Mouse (Mus musculus): ENCODE data around the gene Eaf2. TPM values are rescaled to one million over a fixed set of nuclear protein-coding genes. Genes with fewer than 3 reads are reported as not detected.
A peak's percentile ranks its signal among the peaks of the same experiment; 100 is the strongest.

Eaf2 gene
- polyA plus RNA-seq (2016; fragmentation: Nextera tagmentation; extraction: Ambion mirVana) = 1.7 and 1.8 TPM in 2 replicates

GRCm38 (mm10) chr16:36874583-36875275, at the start of gene Eaf2, which contains the start of gene Golgb1:
TSS of gene Eaf2 (minus strand) at chr16:36875003.
TSS of gene Golgb1 (plus strand) at chr16:36875140.
- Histone ChIP-seq H3K27me3 (no peaks in the 10 kb centered on the region), H3K9ac (peak within 1 kb of the TSS; percentile 91), H3K36me3 (peaks cover 15% of the 10 kb centered on the region), H3K4me2 (replicated peaks) (peak within 1 kb of the TSS; percentile 65), H3K9me3 (no peaks in the 10 kb centered on the region), H3K4me1 (peaks cover 10% of the 10 kb centered on the region), H3K4me3 (peak within 1 kb of the TSS; percentile 99), H3K27ac (peak within 1 kb of the TSS; percentile 83)
- under 1% methylated on average over 43 of the region's 43 CpGs for WGBS
- ATAC-seq (ENCODE audit: insufficient number of reproducible peaks, insufficient read depth, low FRiP score, low TSS enrichment) = peak; percentile 100

DNA sequence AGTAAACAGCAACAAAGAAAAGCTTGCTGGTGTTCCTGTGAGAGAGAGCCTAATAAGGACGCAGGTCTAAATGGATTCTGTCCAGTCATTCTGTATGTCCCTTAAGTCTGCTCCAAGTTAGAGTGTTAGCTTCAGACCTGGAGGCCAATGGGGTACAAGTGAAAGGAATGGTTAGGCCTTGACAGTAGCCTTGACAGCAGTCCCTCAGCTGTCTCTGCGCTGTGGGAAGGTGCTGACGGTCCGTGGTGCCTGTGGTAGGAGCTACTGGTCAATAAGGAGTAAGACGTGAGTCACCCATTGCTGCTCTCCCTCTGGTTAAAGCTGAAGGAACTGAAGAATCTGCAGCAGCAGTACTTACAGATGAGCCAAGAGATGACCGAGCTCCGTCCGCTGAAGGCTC, 49.5 kb upstream of the Eaf2 start:
- Histone ChIP-seq H3K9me3 (no peaks in the 10 kb centered on the region), H3K4me2 (replicated peaks) (no peak overlapping the region), H3K27me3 (no peaks in the 10 kb centered on the region), H3K27ac (no peak overlapping the region), H3K9ac (no peak overlapping the region), H3K36me3 (peaks cover 59% of the 10 kb centered on the region), H3K4me1 (no peaks in the 10 kb centered on the region), H3K4me3 (no peak overlapping the region)
- ATAC-seq (ENCODE audit: insufficient number of reproducible peaks, insufficient read depth, low FRiP score, low TSS enrichment) = no peak
- WGBS = 91% methylated on average over 8 of the region's 8 CpGs

GRCm38 (mm10) chr16:36921980-36922379, 47.2 kb upstream of the Eaf2 start:
- Histone ChIP-seq H3K4me1 (no peaks in the 10 kb centered on the region), H3K4me3 (no peak overlapping the region), H3K4me2 (replicated peaks) (no peak overlapping the region), H3K9ac (no peak overlapping the region), H3K36me3 (peaks cover 61% of the 10 kb centered on the region), H3K9me3 (no peaks in the 10 kb centered on the region), H3K27ac (no peak overlapping the region), H3K27me3 (no peaks in the 10 kb centered on the region)
- ATAC-seq (ENCODE audit: insufficient number of reproducible peaks, insufficient read depth, low FRiP score, low TSS enrichment) = no peak
- WGBS = 78% methylated on average over 6 of the region's 6 CpGs

- 88% methylated on average over 8 of the region's 8 CpGs for WGBS
- no peak overlapping the region for H3K4me3 ChIP-seq
- no peak overlapping the region for H3K4me2 ChIP-seq (replicated peaks)
- no peak overlapping the region for H3K27ac ChIP-seq
- H3K27me3 ChIP-seq = no peaks in the 10 kb centered on the region
- H3K4me1 ChIP-seq = no peaks in the 10 kb centered on the region
- peaks cover 60% of the 10 kb centered on the region for H3K36me3 ChIP-seq
- ATAC-seq (ENCODE audit: insufficient number of reproducible peaks, insufficient read depth, low FRiP score, low TSS enrichment) = no peak
- no peak overlapping the region for H3K9ac ChIP-seq
- no peaks in the 10 kb centered on the region for H3K9me3 ChIP-seq
These were observed 46.3 kb upstream of the Eaf2 start for GRCm38 (mm10) chr16:36921067-36921613.

GRCm38 (mm10) chr16:36920410-36920809, 45.6 kb upstream of the Eaf2 start:
- no peaks in the 10 kb centered on the region for H3K27me3 ChIP-seq
- peaks cover 60% of the 10 kb centered on the region for H3K36me3 ChIP-seq
- no peaks in the 10 kb centered on the region for H3K4me1 ChIP-seq
- no peak overlapping the region for H3K27ac ChIP-seq
- no peak for ATAC-seq (ENCODE audit: insufficient number of reproducible peaks, insufficient read depth, low FRiP score, low TSS enrichment)
- no peak overlapping the region for H3K9ac ChIP-seq
- H3K4me2 ChIP-seq (replicated peaks) = no peak overlapping the region
- H3K4me3 ChIP-seq = no peak overlapping the region
- 92% methylated on average over 3 of the region's 3 CpGs for WGBS
- no peaks in the 10 kb centered on the region for H3K9me3 ChIP-seq

DNA sequence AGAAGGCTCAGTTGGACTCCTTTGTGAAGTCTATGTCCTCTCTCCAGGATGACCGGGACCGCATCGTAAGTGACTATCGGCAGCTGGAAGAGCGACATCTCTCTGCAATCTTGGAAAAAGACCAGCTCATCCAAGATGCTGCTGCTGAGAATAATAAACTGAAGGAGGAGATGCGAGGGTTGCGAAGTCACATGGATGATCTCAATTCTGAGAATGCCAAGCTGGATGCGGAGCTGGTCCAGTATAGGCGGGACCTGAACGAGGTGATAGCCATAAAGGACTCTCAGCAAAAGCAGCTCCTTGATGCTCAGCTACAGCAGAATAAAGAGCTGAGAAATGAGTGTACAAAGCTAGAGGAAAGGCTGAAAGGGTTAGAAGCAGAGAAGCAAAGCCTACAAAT, 43.7 kb upstream of the Eaf2 start:
- no peaks in the 10 kb centered on the region for H3K9me3 ChIP-seq
- no peak overlapping the region for H3K27ac ChIP-seq
- H3K4me3 ChIP-seq = no peak overlapping the region
- no peak overlapping the region for H3K9ac ChIP-seq
- H3K27me3 ChIP-seq = no peaks in the 10 kb centered on the region
- WGBS = 98% methylated on average over 10 of the region's 10 CpGs
- H3K4me1 ChIP-seq = no peaks in the 10 kb centered on the region
- no peak for ATAC-seq (ENCODE audit: insufficient number of reproducible peaks, insufficient read depth, low FRiP score, low TSS enrichment)
- H3K36me3 ChIP-seq = peaks cover 69% of the 10 kb centered on the region
- no peak overlapping the region for H3K4me2 ChIP-seq (replicated peaks)

DNA sequence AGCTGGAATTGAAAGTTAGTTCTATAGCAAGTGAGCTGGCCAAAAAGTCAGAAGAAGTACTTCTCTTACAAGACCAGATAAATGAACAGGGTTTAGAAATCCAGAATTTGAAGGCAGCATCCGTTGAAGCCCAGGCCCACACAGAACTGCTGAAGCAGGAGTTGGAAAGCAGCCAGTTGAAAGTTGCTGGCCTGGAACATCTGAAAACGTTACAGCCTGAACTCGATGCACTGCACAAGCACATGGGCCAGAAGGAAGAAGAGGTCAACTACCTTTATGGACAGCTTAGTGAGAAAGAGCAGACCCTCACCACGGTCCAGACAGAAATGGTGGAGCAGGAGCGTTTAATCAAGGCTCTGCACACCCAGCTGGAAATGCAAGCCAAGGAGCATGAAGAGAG, 39.4 kb upstream of the Eaf2 start:
- no peaks in the 10 kb centered on the region for H3K4me1 ChIP-seq
- H3K4me2 ChIP-seq (replicated peaks) = no peak overlapping the region
- 85% methylated on average over 5 of the region's 5 CpGs for WGBS
- H3K36me3 ChIP-seq = peaks cover 74% of the 10 kb centered on the region
- no peaks in the 10 kb centered on the region for H3K27me3 ChIP-seq
- no peak overlapping the region for H3K4me3 ChIP-seq
- H3K27ac ChIP-seq = no peak overlapping the region
- ATAC-seq (ENCODE audit: insufficient number of reproducible peaks, insufficient read depth, low FRiP score, low TSS enrichment) = no peak
- H3K9me3 ChIP-seq = no peaks in the 10 kb centered on the region
- no peak overlapping the region for H3K9ac ChIP-seq

GRCm38 (mm10) chr16:36912311-36912710, 37.5 kb upstream of the Eaf2 start:
- no peak for ATAC-seq (ENCODE audit: insufficient number of reproducible peaks, insufficient read depth, low FRiP score, low TSS enrichment)
- WGBS = 90% methylated on average over 13 of the region's 13 CpGs
- Histone ChIP-seq H3K4me2 (replicated peaks) (no peak overlapping the region), H3K36me3 (peaks cover 69% of the 10 kb centered on the region), H3K27me3 (no peaks in the 10 kb centered on the region), H3K4me3 (no peak overlapping the region), H3K27ac (no peak overlapping the region), H3K4me1 (no peaks in the 10 kb centered on the region), H3K9ac (no peak overlapping the region), H3K9me3 (no peaks in the 10 kb centered on the region)

- Histone ChIP-seq H3K27me3 (no peaks in the 10 kb centered on the region), H3K4me3 (no peak overlapping the region), H3K36me3 (peaks cover 66% of the 10 kb centered on the region), H3K9me3 (no peaks in the 10 kb centered on the region), H3K4me1 (no peaks in the 10 kb centered on the region), H3K4me2 (replicated peaks) (no peak overlapping the region), H3K9ac (no peak overlapping the region), H3K27ac (no peak overlapping the region)
- 86% methylated on average over 10 of the region's 10 CpGs for WGBS
- ATAC-seq (ENCODE audit: insufficient number of reproducible peaks, insufficient read depth, low FRiP score, low TSS enrichment) = no peak
These were observed 37.1 kb upstream of the Eaf2 start for GRCm38 (mm10) chr16:36911909-36912308.

DNA sequence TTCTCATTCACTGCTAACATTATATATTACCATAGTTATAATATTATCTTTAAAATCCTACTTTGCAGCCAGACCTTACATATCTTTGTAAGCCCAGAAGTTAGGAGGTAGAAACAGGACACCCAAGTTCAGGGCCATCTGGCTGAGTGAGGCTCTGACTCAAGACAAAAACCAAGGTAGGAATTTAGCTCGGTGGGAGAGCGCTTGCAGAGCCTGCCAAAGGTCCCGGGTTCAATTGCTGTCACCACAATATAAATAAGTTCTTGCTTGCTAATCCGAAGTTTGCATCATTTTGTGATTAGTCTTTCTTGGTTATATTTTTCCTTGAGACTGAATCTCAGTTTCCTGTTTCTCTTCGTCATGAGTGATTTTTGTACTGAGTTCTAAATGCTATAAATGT, 28.4 kb upstream of the Eaf2 start:
- Histone ChIP-seq H3K9ac (no peak overlapping the region), H3K27ac (no peak overlapping the region), H3K27me3 (no peaks in the 10 kb centered on the region), H3K9me3 (no peaks in the 10 kb centered on the region), H3K4me1 (no peaks in the 10 kb centered on the region), H3K4me3 (no peak overlapping the region), H3K4me2 (replicated peaks) (no peak overlapping the region), H3K36me3 (peaks cover 47% of the 10 kb centered on the region)
- no peak for ATAC-seq (ENCODE audit: insufficient number of reproducible peaks, insufficient read depth, low FRiP score, low TSS enrichment)
- WGBS = 92% methylated on average over 5 of the region's 5 CpGs

GRCm38 (mm10) chr16:36896712-36897111, 21.9 kb upstream of the Eaf2 start:
- no peak overlapping the region for H3K9ac ChIP-seq
- H3K27me3 ChIP-seq = no peaks in the 10 kb centered on the region
- H3K4me1 ChIP-seq = no peaks in the 10 kb centered on the region
- H3K9me3 ChIP-seq = no peaks in the 10 kb centered on the region
- no peak overlapping the region for H3K27ac ChIP-seq
- H3K36me3 ChIP-seq = peaks cover 70% of the 10 kb centered on the region
- WGBS = 92% methylated on average over 6 of the region's 6 CpGs
- no peak for ATAC-seq (ENCODE audit: insufficient number of reproducible peaks, insufficient read depth, low FRiP score, low TSS enrichment)
- no peak overlapping the region for H3K4me2 ChIP-seq (replicated peaks)
- H3K4me3 ChIP-seq = no peak overlapping the region

- no peak overlapping the region for H3K4me3 ChIP-seq
- no peak for ATAC-seq (ENCODE audit: insufficient number of reproducible peaks, insufficient read depth, low FRiP score, low TSS enrichment)
- H3K27ac ChIP-seq = no peak overlapping the region
- 93% methylated on average over 10 of the region's 10 CpGs for WGBS
- no peak overlapping the region for H3K4me2 ChIP-seq (replicated peaks)
- H3K9ac ChIP-seq = no peak overlapping the region
- peaks cover 72% of the 10 kb centered on the region for H3K36me3 ChIP-seq
- no peaks in the 10 kb centered on the region for H3K9me3 ChIP-seq
- no peaks in the 10 kb centered on the region for H3K27me3 ChIP-seq
- H3K4me1 ChIP-seq = no peaks in the 10 kb centered on the region
These were observed 18.5 kb upstream of the Eaf2 start for GRCm38 (mm10) chr16:36893317-36893716.

Data from embryonic facial prominence, embryonic 12.5 days (tissue).